In genomic region chr17:26592510-26592909, GRCm38 (mm10) we compare ENCODE assay signal across 11 mouse cellular contexts. TPM values are rescaled to one million over a fixed set of nuclear protein-coding genes. Genes with fewer than 3 reads are reported as not detected.
DNase-seq lines count a peak whose midpoint lies in the region; ATAC-seq and TF ChIP-seq lines count a peak whose summit lies in the region.
"Had no signal": no experiment of that assay in that cellular context is flagged by ENCODE, and none has a peak within 500 bp of the region (broad histone marks: within the 10 kb centered on the region; RNA-seq: fewer than 3 reads in every experiment).

No protein-coding gene starts in this region.

- no peaks in the 10 kb centered on the region for H3K27me3 ChIP-seq in liver, adult 2 months (ENCODE audit: control insufficient read depth, insufficient read depth, low read length)
- no peaks in the 10 kb centered on the region for H3K27me3 ChIP-seq in hindbrain, embryonic 14.5 days (ENCODE audit: control insufficient read depth, insufficient read depth, low read length)
- no peaks in the 10 kb centered on the region for H3K27me3 ChIP-seq in kidney, embryonic 15.5 days
- H3K27me3 ChIP-seq: embryonic facial prominence, embryonic 15.5 days had no signal

- H3K79me2 ChIP-seq in liver, adult 2 months (ENCODE audit: control insufficient read depth, insufficient read depth, low read length): peaks cover 17% of the 10 kb centered on the region; the same call in 1 of the 2 replicates

- no peak for TF ChIP-seq CTCF in liver, adult 2 months (IDR thresholded peaks at IDR 0.05; ENCODE audit: low read depth, low read length)

- H3K9ac ChIP-seq in liver, adult 2 months (ENCODE audit: low read depth, low read length): peak overlapping the region; percentile 29; the same call in 1 of the 2 replicates
- no peak overlapping the region for H3K9ac ChIP-seq in hindbrain, embryonic 14.5 days
- H3K9ac ChIP-seq in kidney, embryonic 15.5 days: no peak overlapping the region
- H3K9ac ChIP-seq: embryonic facial prominence, embryonic 15.5 days had no signal

- DNase-seq in liver, adult 2 months (ENCODE audit: extremely low read depth, low read depth, low spot score): peak; percentile 94
- no peak for DNase-seq in liver
- DNase-seq in adrenal gland, postnatal 14 days: peak; percentile 80
- peak; percentile 62 to 79 for DNase-seq in gastrocnemius, postnatal 36 days
- DNase-seq in lung, postnatal 14 days: peak; percentile 47
- DNase-seq in hindbrain, embryonic 14.5 days (ENCODE audit: low spot score): no peak
- DNase-seq in thymus, adult 18-20 months: no peak
- DNase-seq: cerebellum, adult 9-10 months had no signal

- H3K4me3 ChIP-seq in liver, adult 2 months (ENCODE audit: insufficient read depth, low read depth, low read length): no peak overlapping the region
- no peak overlapping the region for H3K4me3 ChIP-seq in hindbrain, embryonic 14.5 days (replicated peaks; ENCODE audit: low read length)
- no peak overlapping the region for H3K4me3 ChIP-seq in kidney, embryonic 15.5 days (replicated peaks)
- H3K4me3 ChIP-seq: embryonic facial prominence, embryonic 15.5 days had no signal

- no peak for TF ChIP-seq POLR2A in liver, adult 2 months (IDR thresholded peaks at IDR 0.05; ENCODE audit: extremely low read depth, insufficient read depth, low read length)

- WGBS in liver, adult 2 months: 34% methylated on average over 4 of the region's 4 CpGs
- WGBS in hindbrain, embryonic 14.5 days: 92% methylated on average over 4 of the region's 4 CpGs
- WGBS in kidney, embryonic 15.5 days: 93% methylated on average over 4 of the region's 4 CpGs

- no peaks in the 10 kb centered on the region for H3K9me3 ChIP-seq in hindbrain, embryonic 14.5 days (ENCODE audit: control insufficient read depth, low read length)
- H3K9me3 ChIP-seq in kidney, embryonic 15.5 days (replicated peaks): no peaks in the 10 kb centered on the region
- H3K9me3 ChIP-seq: embryonic facial prominence, embryonic 15.5 days had no signal

- H3K27ac ChIP-seq in liver, adult 2 months (replicated peaks; ENCODE audit: insufficient read depth, low read depth, low read length): peak overlapping the region; percentile 80
- no peak overlapping the region for H3K27ac ChIP-seq in hindbrain, embryonic 14.5 days
- H3K27ac ChIP-seq in kidney, embryonic 15.5 days: no peak overlapping the region
- H3K27ac ChIP-seq: embryonic facial prominence, embryonic 15.5 days had no signal

- intact Hi-C loops in gastrocnemius, postnatal 36 days (cut with DNase I): no loop called here

- H3K4me1 ChIP-seq in liver, adult 2 months (ENCODE audit: control insufficient read depth, insufficient read depth, low read length): peaks cover 55% of the 10 kb centered on the region
- H3K4me1 ChIP-seq in hindbrain, embryonic 14.5 days (replicated peaks; ENCODE audit: control insufficient read depth, insufficient read depth, low read length): peaks cover 20% of the 10 kb centered on the region
- peaks cover 34% of the 10 kb centered on the region for H3K4me1 ChIP-seq in kidney, embryonic 15.5 days

- H3K36me3 ChIP-seq in liver, adult 2 months (ENCODE audit: control insufficient read depth, insufficient read depth, low read length): no peaks in the 10 kb centered on the region
- no peaks in the 10 kb centered on the region; the same call in none of the 2 replicates for H3K36me3 ChIP-seq in hindbrain, embryonic 14.5 days (replicated peaks; ENCODE audit: control insufficient read depth, insufficient read depth)
- peaks cover 27% of the 10 kb centered on the region for H3K36me3 ChIP-seq in kidney, embryonic 15.5 days

- H3K4me2 ChIP-seq in hindbrain, embryonic 14.5 days (replicated peaks): no peak overlapping the region
- no peak overlapping the region for H3K4me2 ChIP-seq in kidney, embryonic 15.5 days
- H3K4me2 ChIP-seq: embryonic facial prominence, embryonic 15.5 days had no signal

- ATAC-seq in hindbrain, embryonic 14.5 days (ENCODE audit: low FRiP score): no peak
- no peak for ATAC-seq in kidney, embryonic 15.5 days (replicated peaks; ENCODE audit: low FRiP score)
- ATAC-seq: intestine, postnatal 0 days had no signal

RNA-seq across cellular contexts. Expression of gene Dusp1, which starts 30.6 kb away (rescaled TPM):
- total RNA-seq in liver, adult 2 months (2014; rRNA removed): 10.5 and 10.7 TPM in 2 replicates
- polyA plus RNA-seq in liver, adult 2 months (2012; rRNA removed): 22.2 and 40.0 TPM in 2 replicates
- total RNA-seq in adrenal gland, postnatal 14 days (2021): 56.6 and 66.3 TPM in 2 replicates
- total RNA-seq in gastrocnemius, postnatal 36 days (2021): 100 to 1,000 TPM in 1 of 2 experiments, 10 to 100 TPM in 1; 74.6 to 112 TPM
- 31.5 and 31.6 TPM in 2 replicates for polyA plus RNA-seq in hindbrain, embryonic 14.5 days (2014; fragmentation: Nextera tagmentation; extraction: Ambion mirVana)
- polyA plus RNA-seq in kidney, embryonic 15.5 days (2015; fragmentation: Nextera tagmentation; extraction: Ambion mirVana): 23.1 and 24.8 TPM in 2 replicates

RNA-seq across cellular contexts. Expression of gene Ergic1, which starts 31.2 kb away (rescaled TPM):
- total RNA-seq in liver, adult 2 months (2014; rRNA removed): 30.7 and 34.6 TPM in 2 replicates
- polyA plus RNA-seq in liver, adult 2 months (2012; rRNA removed): 93.3 and 106 TPM in 2 replicates
- total RNA-seq in adrenal gland, postnatal 14 days (2021): 126 and 143 TPM in 2 replicates
- total RNA-seq in gastrocnemius, postnatal 36 days (2021): 10 to 100 TPM; 47.2 to 51.5 TPM
- 110 and 119 TPM in 2 replicates for polyA plus RNA-seq in hindbrain, embryonic 14.5 days (2014; fragmentation: Nextera tagmentation; extraction: Ambion mirVana)
- polyA plus RNA-seq in kidney, embryonic 15.5 days (2015; fragmentation: Nextera tagmentation; extraction: Ambion mirVana): 124 and 131 TPM in 2 replicates

Comparison
In these comparisons a context has a peak if more than half of its experiments do, and no peak if none do; other contexts are left out.
1. DNase-seq: peak in liver, adult 2 months (single experiment), adrenal gland, postnatal 14 days (single experiment), gastrocnemius, postnatal 36 days (2 of 2) and lung, postnatal 14 days (single experiment); none in liver (single experiment), hindbrain, embryonic 14.5 days (single experiment) and thymus, adult 18-20 months (0 of 2).